11 mouse cellular contexts compared by ENCODE assay signal in genomic region chr14:40886428-40887202, GRCm38 (mm10). TPM values are rescaled to one million over a fixed set of nuclear protein-coding genes. Genes with fewer than 3 reads are reported as not detected.
DNase-seq lines count a peak whose midpoint lies in the region; ATAC-seq and TF ChIP-seq lines count a peak whose summit lies in the region.
"Had no signal": no experiment of that assay in that cellular context is flagged by ENCODE, and none has a peak within 500 bp of the region (broad histone marks: within the 10 kb centered on the region; RNA-seq: fewer than 3 reads in every experiment).

No protein-coding gene starts in this region.

- H3K27ac ChIP-seq in midbrain, postnatal 0 days (ENCODE audit: low read depth, low read length) = no peak overlapping the region
- no peak overlapping the region for H3K27ac ChIP-seq in midbrain, embryonic 16.5 days (ENCODE audit: low read length)
- H3K27ac ChIP-seq: limb, embryonic 12.5 days; midbrain, embryonic 15.5 days; stomach, embryonic 15.5 days had no signal

- H3K9ac ChIP-seq in midbrain, postnatal 0 days (replicated peaks; ENCODE audit: low read length, poor library complexity, severe bottlenecking) = no peak overlapping the region
- H3K9ac ChIP-seq in midbrain, embryonic 16.5 days (ENCODE audit: low read depth, low read length) = no peak overlapping the region
- H3K9ac ChIP-seq: limb, embryonic 12.5 days; midbrain, embryonic 15.5 days; stomach, embryonic 15.5 days had no signal

- H3K4me2 ChIP-seq in midbrain, postnatal 0 days (ENCODE audit: low read depth, low read length, poor library complexity, severe bottlenecking) = no peak overlapping the region
- H3K4me2 ChIP-seq in midbrain, embryonic 16.5 days (ENCODE audit: low read length) = no peak overlapping the region
- H3K4me2 ChIP-seq: limb, embryonic 12.5 days; midbrain, embryonic 15.5 days; stomach, embryonic 15.5 days had no signal

- DNase-seq in heart, adult 11 months = peak; percentile 71
- no peak for DNase-seq in heart, postnatal 25 days (ENCODE audit: low spot score)
- DNase-seq in midbrain, postnatal 0 days (ENCODE audit: low spot score) = no peak
- DNase-seq in spleen, adult 12 weeks (ENCODE audit: low spot score) = no peak
- DNase-seq in gastrocnemius, postnatal 4 days (ENCODE audit: low spot score in 2 of 2) = no peak

- no peaks in the 10 kb centered on the region for H3K9me3 ChIP-seq in midbrain, postnatal 0 days (ENCODE audit: low read length)
- H3K9me3 ChIP-seq in midbrain, embryonic 16.5 days (replicated peaks; ENCODE audit: control insufficient read depth, low read length, poor library complexity, severe bottlenecking) = no peaks in the 10 kb centered on the region
- H3K9me3 ChIP-seq: limb, embryonic 12.5 days; midbrain, embryonic 15.5 days; stomach, embryonic 15.5 days had no signal

- no peaks in the 10 kb centered on the region for H3K27me3 ChIP-seq in midbrain, postnatal 0 days (ENCODE audit: insufficient read depth, low read length)
- H3K27me3 ChIP-seq in midbrain, embryonic 16.5 days (ENCODE audit: control insufficient read depth, insufficient read depth, low read depth, low read length) = no peaks in the 10 kb centered on the region
- H3K27me3 ChIP-seq: limb, embryonic 12.5 days; midbrain, embryonic 15.5 days; stomach, embryonic 15.5 days had no signal

- ATAC-seq in midbrain, postnatal 0 days (ENCODE audit: low FRiP score) = no peak
- no peak for ATAC-seq in midbrain, embryonic 16.5 days
- ATAC-seq in common myeloid progenitor, adult 5-6 weeks (replicated peaks; ENCODE audit: low read depth, poor library complexity, severe bottlenecking) = peak; percentile 60; the same call in 1 of the 2 replicates
- peak; percentile 79 for ATAC-seq in megakaryocyte-erythroid progenitor cell, adult 5-6 weeks (replicated peaks; ENCODE audit: low FRiP score, low TSS enrichment, poor library complexity, severe bottlenecking)
- ATAC-seq: midbrain, embryonic 15.5 days had no signal

- peak; percentile 59 for TF ChIP-seq CTCF in midbrain, postnatal 0 days (IDR thresholded peaks at IDR 0.05)

- intact Hi-C loops in heart, postnatal 25 days (cut with DNase I) = no loop called here

- no peaks in the 10 kb centered on the region for H3K4me1 ChIP-seq in midbrain, postnatal 0 days (ENCODE audit: insufficient read depth, low read length)
- H3K4me1 ChIP-seq in midbrain, embryonic 16.5 days (ENCODE audit: control insufficient read depth, insufficient read depth, low read length) = no peaks in the 10 kb centered on the region
- H3K4me1 ChIP-seq: midbrain, embryonic 15.5 days; stomach, embryonic 15.5 days had no signal

- no peaks in the 10 kb centered on the region for H3K36me3 ChIP-seq in midbrain, postnatal 0 days (ENCODE audit: insufficient read depth, low read length)
- no peaks in the 10 kb centered on the region for H3K36me3 ChIP-seq in midbrain, embryonic 16.5 days (ENCODE audit: control insufficient read depth, insufficient read depth, low read length)
- H3K36me3 ChIP-seq: limb, embryonic 12.5 days; midbrain, embryonic 15.5 days; stomach, embryonic 15.5 days had no signal

- WGBS in midbrain, postnatal 0 days = 81% methylated on average over 6 of the region's 6 CpGs
- WGBS in midbrain, embryonic 16.5 days = 83% methylated on average over 6 of the region's 6 CpGs

- H3K4me3 ChIP-seq in midbrain, postnatal 0 days (ENCODE audit: low read depth, low read length) = no peak overlapping the region
- H3K4me3 ChIP-seq in midbrain, embryonic 16.5 days (ENCODE audit: low read depth, low read length) = no peak overlapping the region
- H3K4me3 ChIP-seq: limb, embryonic 12.5 days; midbrain, embryonic 15.5 days; stomach, embryonic 15.5 days had no signal

RNA-seq across cellular contexts. Expression of gene Sh2d4b, which starts 6.5 kb away (rescaled TPM):
- under 1 TPM; 0.62 to 0.81 TPM for total RNA-seq in heart, postnatal 25 days (2021)
- 3.0 and 3.7 TPM in 2 replicates for total RNA-seq in midbrain, postnatal 0 days (2014; rRNA removed)
- 0.44 and 0.74 TPM in 2 replicates for polyA plus RNA-seq in midbrain, postnatal 0 days (2015; fragmentation: Nextera tagmentation; extraction: Ambion mirVana)
- polyA plus RNA-seq in midbrain, embryonic 16.5 days (2015; fragmentation: Nextera tagmentation; extraction: Ambion mirVana) = 0.99 and 1.6 TPM in 2 replicates
- 0.46 TPM in 1 of 2 replicates, not detected in the other for total RNA-seq in common myeloid progenitor, adult 5-6 weeks (2017)
- total RNA-seq in megakaryocyte-erythroid progenitor cell, adult 5-6 weeks (2014; fragmentation: Nextera tagmentation) = not detected in 2 replicates
- 0.70 TPM in 1 of 2 replicates, not detected in the other for total RNA-seq in megakaryocyte-erythroid progenitor cell, adult 5-6 weeks (2017)
- under 1 TPM; 0.96 to 0.98 TPM for total RNA-seq in gastrocnemius, postnatal 4 days (2021)

Comparison
In these comparisons a context has a peak if more than half of its experiments do, and no peak if none do; other contexts are left out.
1. ATAC-seq: peak in common myeloid progenitor, adult 5-6 weeks (single experiment) and megakaryocyte-erythroid progenitor cell, adult 5-6 weeks (single experiment); none in midbrain, postnatal 0 days (single experiment) and midbrain, embryonic 16.5 days (single experiment).